Mouse (Mus musculus) A20 (cell line): Measurements from ENCODE around the gene Kctd7.

Source experiments
- DNase-seq: peaks from one replicate; pipeline ENCODE4 v3.0.0-alpha.2; 2011; ENCODE audit warnings: low read depth, low spot score

The Kctd7 gene

GRCm38 (mm10) chr5:130144334-130145312 lies at the start of gene Kctd7:
TSS of gene Kctd7 (plus strand) at chr5:130144861.
- peak; percentile 98 for DNase-seq

GRCm38 (mm10) chr5:130096754-130097153 lies 47.9 kb upstream of the Kctd7 start:
- DNase-seq = no peak

GRCm38 (mm10) chr5:130097837-130098236 lies 46.8 kb upstream of the Kctd7 start:
- no peak for DNase-seq

GRCm38 (mm10) chr5:130101724-130102123 lies 42.9 kb upstream of the Kctd7 start:
- DNase-seq = no peak

GRCm38 (mm10) chr5:130109348-130109747 lies 35.3 kb upstream of the Kctd7 start:
- DNase-seq = no peak

GRCm38 (mm10) chr5:130110632-130111464 lies 33.8 kb upstream of the Kctd7 start:
- DNase-seq = no peak

GRCm38 (mm10) chr5:130112653-130113052 lies 32.0 kb upstream of the Kctd7 start:
- no peak for DNase-seq

- no peak for DNase-seq
These were observed 28.5 kb upstream of the Kctd7 start for GRCm38 (mm10) chr5:130116116-130116515.

- DNase-seq = no peak
These were observed 27.8 kb upstream of the Kctd7 start for GRCm38 (mm10) chr5:130116857-130117256.

- DNase-seq = no peak
These were observed 26.7 kb upstream of the Kctd7 start for GRCm38 (mm10) chr5:130117932-130118331.

GRCm38 (mm10) chr5:130119236-130119635 lies 25.4 kb upstream of the Kctd7 start:
- no peak for DNase-seq

- no peak for DNase-seq
These were observed 24.5 kb upstream of the Kctd7 start for GRCm38 (mm10) chr5:130120070-130120736.

GRCm38 (mm10) chr5:130120904-130121303 lies 23.8 kb upstream of the Kctd7 start:
- DNase-seq = no peak

GRCm38 (mm10) chr5:130122355-130122754 lies 22.3 kb upstream of the Kctd7 start:
- DNase-seq = peak; percentile 73

GRCm38 (mm10) chr5:130124271-130124670 lies 20.4 kb upstream of the Kctd7 start:
- DNase-seq = no peak

GRCm38 (mm10) chr5:130128686-130129523 lies 15.8 kb upstream of the Kctd7 start:
- no peak for DNase-seq

- DNase-seq = peak; percentile 26
These were observed 15.2 kb upstream of the Kctd7 start for GRCm38 (mm10) chr5:130129524-130129793.

GRCm38 (mm10) chr5:130136597-130136996 lies 8.1 kb upstream of the Kctd7 start:
- no peak for DNase-seq

GRCm38 (mm10) chr5:130139393-130139792 lies 5.3 kb upstream of the Kctd7 start:
- peak; percentile 73 for DNase-seq

GRCm38 (mm10) chr5:130141138-130141537 lies 3.5 kb upstream of the Kctd7 start:
- no peak for DNase-seq

- DNase-seq = no peak
These were observed 2.6 kb upstream of the Kctd7 start for GRCm38 (mm10) chr5:130142041-130142440.
